Mouse (Mus musculus) T-cell, adult 2 months (primary cell): Measurements from ENCODE around the gene Cnmd.
A peak's percentile ranks its signal among the peaks of the same experiment; 100 is the strongest.

Source experiments
- DNase-seq: peaks from one replicate; pipeline ENCODE4 v3.0.0; 2022; ENCODE audit warnings: low spot score

The Cnmd gene

DNA sequence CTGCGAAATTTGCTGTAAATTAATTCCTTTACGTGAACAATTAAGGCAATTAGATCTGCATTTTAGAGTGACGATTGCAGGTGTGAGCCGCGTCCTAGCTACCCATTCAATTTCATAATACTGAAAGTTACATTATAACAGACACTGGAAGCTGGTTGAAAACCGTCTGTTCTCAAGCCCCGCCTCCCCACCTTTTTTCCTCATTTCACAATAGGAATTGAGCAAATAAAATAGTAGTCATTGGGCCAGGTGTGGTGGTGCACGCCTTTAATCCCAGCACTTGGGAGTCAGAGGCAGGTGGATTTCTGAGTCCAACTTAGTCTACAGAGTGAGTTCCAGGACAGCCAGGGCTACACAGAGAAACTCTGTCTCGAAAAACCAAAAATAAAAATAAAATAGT lies 19.9 kb downstream of the Cnmd start:
- DNase-seq: no peak

DNA sequence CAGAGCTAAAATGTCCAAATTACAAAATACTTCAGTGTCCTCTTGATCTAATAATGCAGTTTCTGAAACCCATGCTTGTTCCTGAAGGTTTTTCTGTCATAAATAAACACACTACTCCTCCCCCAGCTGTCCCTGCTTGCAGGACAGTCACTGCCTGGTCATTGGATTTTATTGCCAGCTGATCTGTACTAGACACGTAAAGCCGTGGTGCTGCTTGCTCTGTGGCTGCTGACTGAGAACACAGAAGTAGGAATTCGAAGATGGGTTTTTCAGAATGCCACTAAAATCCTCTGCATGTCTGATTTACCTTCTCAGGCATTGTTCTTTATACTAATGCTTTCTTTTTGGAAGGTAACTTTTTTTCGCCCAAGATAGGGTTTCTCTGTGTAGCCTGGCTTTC lies 25.2 kb downstream of the Cnmd start:
- DNase-seq: no peak

DNA sequence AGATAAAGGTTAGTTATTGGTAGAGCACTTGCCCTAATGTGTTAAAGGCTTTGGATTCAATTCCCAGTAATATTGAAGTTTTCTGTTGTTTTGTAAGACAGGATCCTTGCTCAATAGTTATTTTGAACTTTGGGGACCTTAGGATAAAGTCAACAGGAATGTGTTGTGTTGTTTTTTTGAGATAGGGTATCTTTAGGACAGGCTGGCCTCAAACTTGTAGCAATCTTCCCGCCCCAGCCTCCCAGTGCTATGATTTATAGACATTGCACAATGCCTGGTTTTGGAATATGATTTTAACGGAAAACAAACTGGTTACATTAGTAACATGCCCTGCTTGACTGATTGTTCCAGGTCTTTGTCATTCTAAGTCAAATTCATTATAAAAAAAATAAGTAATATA lies 28.8 kb downstream of the Cnmd start:
- DNase-seq: no peak

DNA sequence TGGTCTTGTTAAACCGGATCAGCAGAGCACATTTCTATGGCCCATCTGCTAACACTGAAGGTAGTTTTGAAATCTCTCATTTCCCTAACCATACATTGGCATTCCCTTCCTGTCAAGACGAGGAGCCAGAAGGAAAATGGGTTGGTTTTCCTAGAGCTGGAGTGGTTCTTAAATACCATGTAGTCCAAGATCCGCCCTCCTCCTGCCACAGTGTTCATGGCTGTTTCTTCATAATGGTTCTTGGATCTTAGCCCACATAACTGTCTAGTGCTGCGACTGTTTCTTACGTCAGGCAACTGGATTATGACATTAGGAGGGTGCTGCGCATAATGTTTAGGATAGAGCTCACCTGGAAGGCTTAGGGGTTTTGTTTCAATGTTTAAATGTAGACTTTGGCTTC lies 29.6 kb downstream of the Cnmd start:
- no peak for DNase-seq

DNA sequence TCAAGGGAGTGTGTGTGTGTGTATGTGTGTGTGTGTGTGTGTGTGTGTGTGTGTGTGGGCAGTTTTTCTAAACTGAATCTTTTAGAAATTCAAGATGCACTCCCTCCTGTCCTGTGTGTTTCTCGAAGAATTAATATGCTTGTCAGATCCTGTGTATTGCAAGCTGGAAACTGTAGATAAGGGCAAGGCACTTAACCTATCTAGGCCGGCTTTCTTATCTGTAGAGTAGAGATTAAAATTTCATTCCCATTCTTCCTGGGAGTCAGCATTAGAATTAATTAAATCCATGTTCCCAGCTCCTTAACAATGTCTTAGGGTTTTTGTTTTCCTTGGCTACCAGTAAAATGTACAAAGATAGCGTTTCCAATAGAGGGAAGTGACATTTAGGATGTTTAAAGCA lies 40.8 kb downstream of the Cnmd start:
- no peak for DNase-seq

DNA sequence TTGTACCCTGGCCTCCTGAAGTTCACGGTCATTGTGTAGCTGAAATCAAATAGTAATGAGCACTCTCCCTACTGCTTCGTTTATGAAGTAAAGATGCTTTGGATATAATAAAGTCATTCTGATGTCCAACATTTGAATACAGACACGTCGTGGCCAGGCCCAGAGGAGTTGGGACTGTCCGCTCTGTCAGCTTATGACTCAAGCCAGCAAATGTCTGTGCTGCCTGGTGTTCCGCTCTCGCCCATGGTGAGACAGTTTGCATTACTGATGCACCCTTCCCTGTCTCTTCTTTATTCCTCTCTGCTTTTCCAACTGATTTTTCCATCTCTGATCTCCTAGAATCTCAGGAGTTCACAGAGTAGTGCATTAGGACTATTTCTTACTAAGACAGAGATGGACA lies 42.2 kb downstream of the Cnmd start:
- DNase-seq: no peak

DNA sequence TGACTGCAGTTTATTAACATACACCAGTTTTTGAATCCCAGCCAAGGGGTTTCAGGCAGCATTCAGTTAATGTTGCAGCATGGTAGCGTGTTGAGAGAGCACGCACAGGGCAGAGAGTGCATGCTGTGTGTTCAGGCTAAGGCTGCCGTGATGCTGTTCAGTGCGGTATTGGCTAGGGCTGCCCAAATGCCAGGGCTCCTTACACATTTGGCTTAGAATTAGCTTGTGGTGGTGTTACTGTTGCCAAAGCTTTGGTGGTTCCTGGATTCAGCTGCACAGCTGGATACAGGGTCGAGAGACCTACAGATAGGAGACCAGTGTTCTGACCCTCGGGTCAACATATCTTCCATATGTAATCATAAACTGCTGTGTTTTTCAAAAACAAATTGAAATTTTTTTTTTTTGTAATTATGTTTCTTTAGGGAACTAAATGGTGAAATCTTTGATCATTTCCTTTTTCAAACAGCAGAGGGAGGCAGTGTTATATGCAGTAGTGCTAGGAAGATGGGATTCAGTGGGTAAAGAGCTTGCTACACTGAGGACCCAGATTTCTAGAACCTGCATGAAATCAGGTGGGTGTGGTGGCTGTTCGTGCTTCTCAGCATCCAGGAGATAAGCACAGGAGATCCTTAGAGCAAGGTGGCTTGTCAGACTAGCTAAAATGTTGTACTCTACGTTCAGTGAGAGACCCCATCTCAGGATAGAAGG lies 44.7 kb downstream of the Cnmd start:
- DNase-seq: no peak

DNA sequence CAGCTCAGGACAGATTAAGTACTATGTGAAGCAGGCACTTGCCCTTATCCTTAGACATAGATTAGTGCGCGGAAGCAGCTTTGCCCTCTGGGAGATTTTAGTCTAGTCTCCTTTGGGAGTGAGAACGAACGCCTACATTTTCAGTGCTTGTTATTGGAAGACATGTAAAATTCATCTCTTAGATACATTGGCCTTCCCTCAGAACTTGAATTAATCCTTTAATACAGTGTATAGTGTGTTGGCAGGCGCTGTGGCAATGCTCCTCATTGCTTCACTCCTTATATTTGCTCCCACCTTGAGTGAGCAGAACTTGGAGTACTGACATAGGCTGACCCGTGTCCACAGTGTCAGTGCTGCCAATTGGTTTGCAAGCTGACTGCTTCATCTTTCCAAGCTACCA lies 53.7 kb downstream of the Cnmd start:
- no peak for DNase-seq

DNA sequence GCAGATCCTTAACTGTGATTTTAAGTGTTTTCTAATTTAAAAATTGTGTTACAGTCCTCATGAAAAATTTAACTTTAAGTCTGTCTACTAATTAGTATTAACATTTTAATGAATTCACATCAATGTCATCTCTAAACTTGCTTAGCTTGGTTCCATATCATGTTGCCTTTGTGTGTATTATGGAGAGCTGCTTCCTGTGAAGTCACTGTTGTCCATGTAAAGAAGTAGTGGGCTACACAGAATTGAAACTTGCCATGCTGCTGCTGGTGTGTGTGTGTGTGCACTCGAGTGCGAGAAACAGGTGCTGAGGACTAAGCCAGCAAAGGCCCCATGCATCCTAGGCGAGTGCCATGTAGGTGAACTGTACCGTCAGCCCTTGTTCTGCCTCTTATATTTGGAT lies 54.6 kb downstream of the Cnmd start:
- DNase-seq: no peak

DNA sequence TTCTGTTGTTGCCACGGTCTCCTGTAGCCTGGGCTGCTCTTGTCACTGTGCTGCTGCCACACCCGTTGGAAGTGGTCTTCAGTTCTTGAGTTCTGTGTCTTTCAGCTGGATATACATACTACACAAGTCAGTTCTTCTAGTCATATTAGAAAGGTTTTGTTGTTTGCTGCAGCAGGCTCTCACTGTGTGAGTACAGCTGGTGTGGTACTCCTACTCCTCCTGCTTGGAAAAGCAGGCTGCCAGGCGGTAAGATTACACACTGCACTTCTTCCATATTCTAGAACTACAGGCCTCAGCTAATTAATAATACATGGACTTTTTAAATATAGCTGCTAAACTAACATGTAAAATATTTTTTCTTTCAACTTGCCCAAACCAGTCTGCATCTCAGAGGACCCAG lies 55.1 kb downstream of the Cnmd start:
- no peak for DNase-seq

DNA sequence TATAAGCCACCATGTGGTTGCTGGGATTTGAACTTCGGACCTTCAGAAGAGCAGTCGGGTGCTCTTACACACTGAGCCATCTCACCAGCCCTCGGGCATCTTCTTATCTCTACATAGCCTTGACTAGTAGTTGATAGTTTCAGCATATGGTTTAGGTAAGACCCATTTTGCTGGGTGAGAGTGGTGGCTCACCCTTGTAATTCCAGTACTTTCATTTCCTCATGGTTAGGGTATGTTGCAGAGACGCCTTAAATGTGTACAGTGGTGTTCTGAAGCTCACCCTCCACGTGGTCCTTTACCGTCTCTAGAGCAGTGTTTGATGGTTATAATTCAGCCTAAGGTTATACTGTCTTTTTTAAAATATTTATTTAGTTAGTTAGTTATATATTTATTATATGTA lies 55.6 kb downstream of the Cnmd start:
- DNase-seq: no peak

DNA sequence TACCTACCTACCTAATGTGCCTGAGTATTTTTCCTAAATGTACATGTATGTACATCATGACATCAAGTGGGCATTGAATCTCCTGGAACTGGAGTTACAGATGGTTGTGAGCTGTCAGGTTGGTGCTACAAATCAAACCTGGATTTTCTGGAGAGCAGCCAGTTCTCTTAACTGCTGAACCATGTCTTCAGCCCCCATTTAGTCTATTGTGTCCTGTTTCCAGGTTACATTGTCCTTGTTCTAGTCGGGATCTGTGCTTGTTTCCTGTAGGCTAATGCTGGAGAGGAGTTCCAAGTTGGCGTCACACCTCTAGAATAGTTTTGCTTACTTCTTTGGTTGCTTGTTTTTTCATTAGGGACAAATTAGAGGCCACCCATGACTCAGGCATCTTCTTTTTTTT lies 56.1 kb downstream of the Cnmd start:
- no peak for DNase-seq

DNA sequence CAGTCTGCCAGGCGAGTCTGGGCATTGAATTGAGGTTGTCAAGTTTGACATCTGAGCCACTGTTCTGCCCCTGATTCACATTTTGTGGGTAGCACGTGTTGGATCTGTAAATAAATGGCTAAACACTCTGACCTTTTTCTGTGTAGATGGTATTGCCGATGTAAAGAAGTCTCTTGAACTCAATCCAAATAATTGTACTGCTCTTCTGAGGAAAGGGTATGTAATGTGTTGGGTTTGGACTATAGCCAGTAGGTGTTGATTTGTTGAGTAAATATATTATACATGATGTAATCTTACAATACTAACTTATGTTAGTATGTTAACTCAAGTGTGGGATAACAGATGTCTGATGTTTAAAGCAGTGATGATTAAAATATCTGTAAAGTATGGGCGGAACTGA lies 65.4 kb downstream of the Cnmd start:
- DNase-seq: no peak

DNA sequence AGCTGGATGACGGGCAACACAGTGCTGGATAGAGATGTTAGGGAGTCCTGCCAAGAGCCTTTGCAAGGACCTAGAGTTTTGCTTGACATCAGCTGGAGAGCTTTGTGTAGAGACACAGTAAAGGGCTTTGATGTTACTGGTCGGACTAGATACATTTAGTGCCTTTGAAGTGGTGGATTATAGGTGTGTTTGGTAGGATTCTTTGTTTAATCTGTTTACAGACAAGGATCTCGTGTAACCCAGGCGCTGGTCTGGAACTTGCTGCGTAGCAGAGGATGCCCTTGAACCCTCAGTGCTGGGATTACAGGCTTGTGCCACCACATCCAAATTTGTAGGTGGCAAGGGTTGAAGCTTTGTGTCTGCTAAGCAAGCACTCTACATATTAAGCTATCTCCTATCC lies 67.9 kb downstream of the Cnmd start:
- DNase-seq: peak; percentile 2

DNA sequence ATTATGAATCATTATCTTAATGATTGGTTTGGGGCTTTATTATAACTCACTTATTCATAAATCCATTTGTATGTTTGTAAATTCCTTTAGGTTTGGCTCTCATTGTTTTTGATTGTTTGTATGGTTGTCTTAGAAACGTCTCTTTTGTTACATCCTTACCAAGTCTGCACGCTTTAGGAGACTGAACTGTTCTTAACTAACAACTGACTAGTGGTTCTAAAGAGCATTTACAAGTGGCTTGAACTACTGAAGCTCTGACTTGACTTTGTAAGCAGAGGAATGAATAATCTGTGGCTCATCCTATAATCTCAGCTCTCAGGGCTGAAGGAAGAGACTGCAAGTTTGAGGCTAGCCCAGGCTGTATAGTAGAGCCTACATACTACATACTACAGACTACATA lies 70.4 kb downstream of the Cnmd start:
- no peak for DNase-seq

DNA sequence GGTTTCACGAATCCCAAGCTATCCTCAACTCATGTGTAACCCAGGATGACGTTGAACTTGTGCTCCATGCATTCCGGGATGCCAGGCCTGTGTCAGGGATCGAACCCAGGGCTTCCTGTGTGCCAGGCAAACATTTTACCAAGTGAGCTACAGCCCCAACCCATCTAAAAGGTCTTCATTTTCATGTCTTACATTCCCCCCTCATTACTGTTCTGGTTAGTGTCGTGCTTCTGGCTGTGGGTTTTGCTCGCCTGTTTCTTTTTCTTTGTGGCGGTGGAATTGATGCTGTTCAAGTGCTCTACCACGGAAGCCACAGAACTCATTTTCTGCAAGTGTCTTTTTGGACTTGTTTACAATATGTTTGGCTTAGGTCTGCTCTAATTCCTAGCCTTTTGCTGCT lies 71.1 kb downstream of the Cnmd start:
- peak; percentile 76 for DNase-seq

DNA sequence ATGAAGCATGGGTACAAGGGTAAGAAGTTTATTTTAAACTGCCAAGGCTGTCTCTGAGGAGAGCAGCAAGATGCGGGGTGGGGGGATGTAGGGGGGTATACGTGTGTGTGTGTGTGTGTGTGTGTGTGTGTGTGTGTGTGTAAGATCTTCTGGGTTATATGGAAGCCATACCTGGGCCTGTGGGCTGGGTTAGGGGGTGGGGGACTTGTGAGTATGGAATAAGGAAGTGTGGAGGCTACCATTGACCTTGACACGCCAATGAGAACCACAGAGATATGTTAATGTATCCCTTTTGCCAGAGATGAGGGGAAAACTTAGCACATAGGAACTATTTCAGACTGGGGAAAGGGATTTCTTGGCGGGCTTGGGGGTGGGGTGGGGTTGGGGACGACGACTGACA lies 72.6 kb downstream of the Cnmd start:
- DNase-seq: no peak

DNA sequence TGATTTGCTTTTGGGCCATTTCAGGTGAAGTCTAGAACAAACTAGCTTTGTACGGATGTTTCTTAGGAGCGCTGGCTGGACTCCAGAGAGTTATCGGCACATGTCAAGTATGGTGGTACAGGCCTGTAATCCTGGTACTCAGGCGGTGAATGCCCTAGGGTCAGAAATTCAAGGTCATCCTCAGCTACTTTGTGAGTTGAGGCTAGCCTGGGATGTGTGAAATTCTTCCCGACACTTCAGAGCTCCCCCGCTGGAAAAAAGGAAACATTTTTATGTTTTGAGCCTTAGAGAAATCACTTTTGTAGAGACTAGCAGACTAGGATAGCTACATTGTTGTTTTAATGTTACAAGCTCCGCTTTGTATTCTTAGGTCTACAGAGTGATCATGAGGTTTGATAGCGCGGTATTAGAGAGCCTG lies 73.4 kb downstream of the Cnmd start:
- no peak for DNase-seq

DNA sequence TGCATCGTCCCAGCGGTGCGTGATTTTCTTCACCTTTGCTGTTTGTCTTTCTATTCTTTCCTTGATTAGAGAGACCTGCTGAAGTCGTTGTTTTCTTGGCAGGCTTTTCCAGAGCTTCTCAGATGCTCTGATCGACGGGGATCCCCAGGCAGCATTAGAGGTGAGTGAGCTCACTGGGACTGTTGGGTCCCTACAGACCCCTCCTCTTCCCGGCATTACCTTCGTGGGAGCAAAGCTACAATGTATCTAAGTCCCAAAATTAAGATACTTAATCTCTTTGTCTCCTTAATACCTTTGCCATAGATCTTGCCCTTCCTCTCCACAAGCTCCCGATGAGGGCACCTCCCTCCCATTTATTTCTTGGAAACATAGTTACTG lies 74.1 kb downstream of the Cnmd start:
- DNase-seq: no peak
